Mouse (Mus musculus): ENCODE measurements at regions not wholly inside any gene's neighbourhood (a gene's known extent, or its start where the extent isn't known, plus 50 kb on each side); places are given as distances from the start of the nearest gene placed in this dataset.

- ATAC-seq (replicated peaks; ENCODE audit: low FRiP score) (no peak), DNase-seq (ENCODE audit: low spot score) (no peak)
- Histone ChIP-seq H3K4me2 (ENCODE audit: low read depth, low read length, severe bottlenecking) (no peak overlapping the region), H3K36me3 (ENCODE audit: control insufficient read depth, insufficient read depth, low read length) (no peaks in the 10 kb centered on the region), H3K4me3 (ENCODE audit: low read depth, low read length) (no peak overlapping the region), H3K9me3 (ENCODE audit: control insufficient read depth, low read length) (no peaks in the 10 kb centered on the region), H3K9ac (ENCODE audit: low read length) (no peak overlapping the region), H3K27ac (ENCODE audit: low read depth, low read length) (no peak overlapping the region), H3K4me1 (replicated peaks; ENCODE audit: control insufficient read depth, insufficient read depth, low read length) (peaks cover 6% of the 10 kb centered on the region), H3K27me3 (ENCODE audit: control insufficient read depth, insufficient read depth, low read length) (no peaks in the 10 kb centered on the region)
- 33% methylated on average over 5 of the region's 5 CpGs for WGBS
Observed at GRCm38 (mm10) chr7:98783521-98783920, 51.4 kb upstream of the Wnt11 start.

GRCm38 (mm10) chr7:98783954-98784353 is 51.0 kb upstream of the Wnt11 start:
- 15% methylated on average over 7 of the region's 7 CpGs for WGBS
- H3K36me3 ChIP-seq (ENCODE audit: control insufficient read depth, insufficient read depth, low read length), result no peaks in the 10 kb centered on the region
- 0 out of 2 replicates have a peak, but pooled peaks have one; percentile 27 for ATAC-seq (replicated peaks; ENCODE audit: low FRiP score)
- no peaks in the 10 kb centered on the region for H3K9me3 ChIP-seq (ENCODE audit: control insufficient read depth, low read length)
- peak; percentile 64 for DNase-seq (ENCODE audit: low spot score)
- no peak overlapping the region for H3K4me3 ChIP-seq (ENCODE audit: low read depth, low read length)
- no peak overlapping the region for H3K27ac ChIP-seq (ENCODE audit: low read depth, low read length)
- H3K9ac ChIP-seq (ENCODE audit: low read length), result no peak overlapping the region; the same call in 1 of the 2 replicates
- H3K4me2 ChIP-seq (ENCODE audit: low read depth, low read length, severe bottlenecking), result no peak overlapping the region
- H3K4me1 ChIP-seq (replicated peaks; ENCODE audit: control insufficient read depth, insufficient read depth, low read length), result peaks cover 6% of the 10 kb centered on the region
- no peaks in the 10 kb centered on the region for H3K27me3 ChIP-seq (ENCODE audit: control insufficient read depth, insufficient read depth, low read length)

- H3K36me3 ChIP-seq (ENCODE audit: control insufficient read depth, insufficient read depth, low read length), result no peaks in the 10 kb centered on the region
- H3K9ac ChIP-seq (ENCODE audit: low read length), result no peak overlapping the region; the same call in 1 of the 2 replicates
- peaks cover 6% of the 10 kb centered on the region for H3K4me1 ChIP-seq (replicated peaks; ENCODE audit: control insufficient read depth, insufficient read depth, low read length)
- no peak for ATAC-seq (replicated peaks; ENCODE audit: low FRiP score)
- 50% methylated on average over 15 of the region's 15 CpGs for WGBS
- no peaks in the 10 kb centered on the region for H3K9me3 ChIP-seq (ENCODE audit: control insufficient read depth, low read length)
- no peaks in the 10 kb centered on the region for H3K27me3 ChIP-seq (ENCODE audit: control insufficient read depth, insufficient read depth, low read length)
- no peak overlapping the region for H3K4me3 ChIP-seq (ENCODE audit: low read depth, low read length)
- DNase-seq (ENCODE audit: low spot score), result no peak
- no peak overlapping the region for H3K4me2 ChIP-seq (ENCODE audit: low read depth, low read length, severe bottlenecking)
- no peak overlapping the region for H3K27ac ChIP-seq (ENCODE audit: low read depth, low read length)
Observed at GRCm38 (mm10) chr7:98784369-98784931, 50.5 kb upstream of the Wnt11 start.
